Mouse (Mus musculus): ENCODE measurements around the gene Olfr346. TPM values are rescaled to one million over a fixed set of nuclear protein-coding genes. Genes with fewer than 3 reads are reported as not detected.

Gene Olfr346
- not detected in 2 replicates for polyA plus RNA-seq (2014; fragmentation: Nextera tagmentation; extraction: Ambion mirVana)

GRCm38 (mm10) chr2:36685488-36685887 lies at the start of gene Olfr346:
Olfr346 (plus strand) TSS chr2:36685788.
- no peaks in the 10 kb centered on the region for H3K36me3 ChIP-seq (ENCODE audit: control insufficient read depth, insufficient read depth, low read length)
- H3K4me1 ChIP-seq (replicated peaks; ENCODE audit: control insufficient read depth, insufficient read depth, low read length), result no peaks in the 10 kb centered on the region
- H3K27ac ChIP-seq (ENCODE audit: low read depth, low read length), result no peak within 1 kb of the TSS
- DNase-seq (ENCODE audit: low spot score) (no peak), ATAC-seq (replicated peaks; ENCODE audit: low FRiP score) (no peak)
- H3K9me3 ChIP-seq (ENCODE audit: control insufficient read depth, low read length), result 0 out of 2 replicates have a peak, but pooled peaks cover 2% of the 10 kb centered on the region
- H3K4me2 ChIP-seq, result no peak within 1 kb of the TSS
- 76% methylated on average over 1 of the region's 1 CpGs for WGBS
- no peak within 1 kb of the TSS for H3K4me3 ChIP-seq (ENCODE audit: low read depth, low read length)
- no peak within 1 kb of the TSS for H3K9ac ChIP-seq (ENCODE audit: low read depth, low read length)
- H3K27me3 ChIP-seq (replicated peaks; ENCODE audit: control insufficient read depth, insufficient read depth, low read length), result no peaks in the 10 kb centered on the region

GRCm38 (mm10) chr2:36639741-36640140 lies 45.8 kb upstream of the Olfr346 start, which contains the start of gene Olfr345:
Olfr345 (plus strand) TSS chr2:36640041.
- H3K4me3 ChIP-seq (ENCODE audit: low read depth, low read length), result no peak within 1 kb of the TSS
- H3K9ac ChIP-seq (ENCODE audit: low read depth, low read length), result no peak within 1 kb of the TSS
- 0 out of 2 replicates have a peak, but pooled peaks cover 1% of the 10 kb centered on the region for H3K9me3 ChIP-seq (ENCODE audit: control insufficient read depth, low read length)
- no peaks in the 10 kb centered on the region for H3K36me3 ChIP-seq (ENCODE audit: control insufficient read depth, insufficient read depth, low read length)
- no peaks in the 10 kb centered on the region for H3K4me1 ChIP-seq (replicated peaks; ENCODE audit: control insufficient read depth, insufficient read depth, low read length)
- no peak within 1 kb of the TSS for H3K27ac ChIP-seq (ENCODE audit: low read depth, low read length)
- ATAC-seq (replicated peaks; ENCODE audit: low FRiP score), result no peak
- no peak within 1 kb of the TSS for H3K4me2 ChIP-seq
- WGBS, result 50% methylated on average over 1 of the region's 1 CpGs
- H3K27me3 ChIP-seq (replicated peaks; ENCODE audit: control insufficient read depth, insufficient read depth, low read length), result no peaks in the 10 kb centered on the region
- DNase-seq (ENCODE audit: low spot score), result no peak

- Histone ChIP-seq H3K36me3 (ENCODE audit: control insufficient read depth, insufficient read depth, low read length) (no peaks in the 10 kb centered on the region), H3K4me3 (ENCODE audit: low read depth, low read length) (no peak within 1 kb of the TSS), H3K4me2 (no peak within 1 kb of the TSS), H3K9me3 (ENCODE audit: control insufficient read depth, low read length) (no peaks in the 10 kb centered on the region), H3K4me1 (replicated peaks; ENCODE audit: control insufficient read depth, insufficient read depth, low read length) (no peaks in the 10 kb centered on the region), H3K9ac (ENCODE audit: low read depth, low read length) (no peak within 1 kb of the TSS), H3K27me3 (replicated peaks; ENCODE audit: control insufficient read depth, insufficient read depth, low read length) (no peaks in the 10 kb centered on the region), H3K27ac (ENCODE audit: low read depth, low read length) (no peak within 1 kb of the TSS)
- ATAC-seq (replicated peaks; ENCODE audit: low FRiP score), result no peak
- DNase-seq (ENCODE audit: low spot score), result no peak
These were observed 46.0 kb downstream of the Olfr346 start, which contains the start of gene Olfr347 for GRCm38 (mm10) chr2:36731602-36732001. Olfr347 (plus strand) TSS chr2:36731902.

GRCm38 (mm10) chr2:36736226-36736625 lies 50.6 kb downstream of the Olfr346 start:
- Histone ChIP-seq H3K9ac (ENCODE audit: low read depth, low read length) (no peak overlapping the region), H3K27me3 (replicated peaks; ENCODE audit: control insufficient read depth, insufficient read depth, low read length) (no peaks in the 10 kb centered on the region), H3K4me1 (replicated peaks; ENCODE audit: control insufficient read depth, insufficient read depth, low read length) (no peaks in the 10 kb centered on the region), H3K4me3 (ENCODE audit: low read depth, low read length) (no peak overlapping the region), H3K4me2 (no peak overlapping the region), H3K27ac (ENCODE audit: low read depth, low read length) (no peak overlapping the region), H3K9me3 (ENCODE audit: control insufficient read depth, low read length) (peaks cover 3% of the 10 kb centered on the region; the same call in 1 of the 2 replicates), H3K36me3 (ENCODE audit: control insufficient read depth, insufficient read depth, low read length) (no peaks in the 10 kb centered on the region)
- WGBS, result 42% methylated on average over 3 of the region's 3 CpGs
- ATAC-seq (replicated peaks; ENCODE audit: low FRiP score) (no peak), DNase-seq (ENCODE audit: low spot score) (no peak)

Other genes with a start within 250 kb of the Olfr346 start
- not detected in 2 replicates for gene Olfr340, start 233.2 kb upstream of the Olfr346 start, polyA plus RNA-seq (2014; fragmentation: Nextera tagmentation; extraction: Ambion mirVana)
- gene Olfr341, start 203.3 kb upstream of the Olfr346 start, polyA plus RNA-seq (2014; fragmentation: Nextera tagmentation; extraction: Ambion mirVana), result not detected in 2 replicates
- not detected in 2 replicates for gene Olfr342, start 160.8 kb upstream of the Olfr346 start, polyA plus RNA-seq (2014; fragmentation: Nextera tagmentation; extraction: Ambion mirVana)
- gene Olfr344, start 119.1 kb upstream of the Olfr346 start, polyA plus RNA-seq (2014; fragmentation: Nextera tagmentation; extraction: Ambion mirVana), result not detected in 2 replicates
- not detected in 2 replicates for gene Olfr345, start 45.7 kb upstream of the Olfr346 start, polyA plus RNA-seq (2014; fragmentation: Nextera tagmentation; extraction: Ambion mirVana)
- not detected in 2 replicates for gene Olfr347, start 46.1 kb downstream of the Olfr346 start, polyA plus RNA-seq (2014; fragmentation: Nextera tagmentation; extraction: Ambion mirVana)
- gene Olfr348, start 98.5 kb downstream of the Olfr346 start, polyA plus RNA-seq (2014; fragmentation: Nextera tagmentation; extraction: Ambion mirVana), result not detected in 2 replicates
- not detected in 2 replicates for gene Olfr50, start 104.8 kb downstream of the Olfr346 start, polyA plus RNA-seq (2014; fragmentation: Nextera tagmentation; extraction: Ambion mirVana)
- not detected in 2 replicates for gene Olfr3, start 131.2 kb downstream of the Olfr346 start, polyA plus RNA-seq (2014; fragmentation: Nextera tagmentation; extraction: Ambion mirVana)
- gene Olfr350, start 160.5 kb downstream of the Olfr346 start, polyA plus RNA-seq (2014; fragmentation: Nextera tagmentation; extraction: Ambion mirVana), result not detected in 2 replicates
- not detected in 2 replicates for gene Olfr351, start 176.9 kb downstream of the Olfr346 start, polyA plus RNA-seq (2014; fragmentation: Nextera tagmentation; extraction: Ambion mirVana)
- gene Olfr352, start 182.7 kb downstream of the Olfr346 start, polyA plus RNA-seq (2014; fragmentation: Nextera tagmentation; extraction: Ambion mirVana), result not detected in 2 replicates
- gene Olfr353, start 207.1 kb downstream of the Olfr346 start, polyA plus RNA-seq (2014; fragmentation: Nextera tagmentation; extraction: Ambion mirVana), result not detected in 2 replicates
- not detected in 2 replicates for gene Olfr354, start 219.9 kb downstream of the Olfr346 start, polyA plus RNA-seq (2014; fragmentation: Nextera tagmentation; extraction: Ambion mirVana)
- gene Olfr355, start 243.1 kb downstream of the Olfr346 start, polyA plus RNA-seq (2014; fragmentation: Nextera tagmentation; extraction: Ambion mirVana), result not detected in 2 replicates

All from liver, embryonic 11.5 days (tissue).